Mouse (Mus musculus): ENCODE data around the gene Dennd4a. TPM values are rescaled to one million over a fixed set of nuclear protein-coding genes. Genes with fewer than 3 reads are reported as not detected.
A peak's percentile ranks its signal among the peaks of the same experiment; 100 is the strongest.

Dennd4a gene
- polyA plus RNA-seq, 1 experiment: 2.2 TPM

DNA sequence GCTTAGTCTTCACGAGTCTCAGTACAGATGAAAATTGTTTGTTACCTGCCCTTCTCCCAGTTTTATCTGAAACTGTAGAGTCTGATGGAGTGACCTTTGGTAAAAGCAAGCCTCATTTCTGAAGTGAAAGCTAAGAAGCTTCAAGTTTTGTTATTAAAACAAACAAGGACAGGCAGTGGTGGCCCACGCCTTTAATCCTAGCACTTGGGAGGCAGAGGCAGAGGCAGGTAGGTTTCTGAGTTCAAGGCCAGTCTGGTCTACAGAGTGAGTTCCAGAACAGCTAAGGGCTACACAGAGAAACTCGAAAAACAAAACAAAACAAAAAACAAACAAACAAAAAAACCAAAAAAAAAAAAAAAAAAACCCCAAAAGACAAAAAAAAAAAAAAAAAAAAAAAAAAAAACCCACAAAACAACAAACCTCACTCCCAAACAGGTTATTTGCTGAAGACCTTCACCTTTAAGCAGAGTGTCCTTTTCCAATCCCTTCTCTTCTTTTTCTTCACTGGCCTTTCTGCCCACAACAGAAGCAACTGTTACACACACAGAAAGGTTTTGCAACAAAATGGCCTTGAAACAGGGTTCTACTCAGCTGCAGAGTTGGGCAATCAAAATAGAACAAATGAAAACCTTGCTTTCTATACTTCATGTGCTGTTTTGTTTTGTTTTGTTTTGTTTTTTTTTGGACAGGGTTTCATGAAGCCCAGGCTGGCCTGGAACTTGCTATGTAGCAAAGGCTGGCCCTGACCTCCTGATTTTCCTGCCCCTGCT lies 15.1 kb upstream of the Dennd4a start:
- Histone ChIP-seq H3K36me3 (replicated peaks; ENCODE audit: low read length) (peaks cover 9% of the 10 kb centered on the region), H3K27me3 (replicated peaks) (no peaks in the 10 kb centered on the region), H3K4me1 (peaks cover 50% of the 10 kb centered on the region), H3K9me3 (peaks cover 8% of the 10 kb centered on the region), H3K4me3 (replicated peaks) (no peak overlapping the region)
- no peak for TF ChIP-seq FLI1 (IDR thresholded peaks at IDR 0.05; ENCODE audit: low read length)
- TF ChIP-seq GATA1 (IDR thresholded peaks at IDR 0.05; ENCODE audit: borderline replicate concordance, low read length): no peak

DNA sequence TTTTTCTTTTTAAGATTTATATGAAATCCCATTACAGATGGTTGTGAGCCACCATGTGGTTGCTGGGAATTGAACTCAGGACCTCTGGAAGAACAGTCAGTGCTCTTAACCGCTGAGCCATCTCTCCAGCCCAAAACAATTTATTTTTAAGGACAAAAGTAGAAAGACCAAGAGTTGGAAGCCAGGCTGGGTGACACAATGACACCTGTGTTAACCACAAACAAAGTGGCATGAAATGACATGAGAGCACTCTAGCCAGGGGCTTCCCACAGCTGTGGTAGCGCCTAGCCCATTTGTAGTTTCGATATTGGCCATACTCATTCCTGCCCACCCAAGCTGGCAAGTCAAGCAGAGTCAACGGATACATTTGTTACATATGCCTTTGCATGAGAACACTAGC lies 13.7 kb upstream of the Dennd4a start:
- Histone ChIP-seq H3K36me3 (replicated peaks; ENCODE audit: low read length) (peaks cover 9% of the 10 kb centered on the region), H3K27me3 (replicated peaks) (no peaks in the 10 kb centered on the region), H3K4me3 (replicated peaks) (no peak overlapping the region), H3K4me1 (peaks cover 43% of the 10 kb centered on the region), H3K9me3 (peaks cover 8% of the 10 kb centered on the region)
- TF ChIP-seq FLI1 (IDR thresholded peaks at IDR 0.05; ENCODE audit: low read length): no peak
- no peak for TF ChIP-seq GATA1 (IDR thresholded peaks at IDR 0.05; ENCODE audit: borderline replicate concordance, low read length)

DNA sequence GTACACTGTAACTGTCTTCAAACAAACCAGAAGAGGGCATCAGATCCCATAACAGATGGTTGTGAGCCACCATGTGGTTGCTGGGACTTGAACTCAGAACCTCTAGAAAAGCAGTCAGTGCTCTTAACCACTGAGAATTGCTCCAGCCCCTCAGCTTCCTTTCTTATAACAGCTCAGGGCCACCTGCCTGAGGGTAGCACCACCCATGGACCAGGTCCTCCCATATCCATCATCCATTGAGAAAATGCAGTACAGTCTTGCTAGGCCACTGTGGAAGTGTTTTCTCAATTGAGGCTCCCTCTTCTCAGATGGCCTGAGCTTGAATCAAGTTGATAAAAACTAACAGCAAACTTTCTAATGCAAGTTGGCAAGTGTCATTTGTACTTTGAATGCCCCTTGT lies 13.0 kb upstream of the Dennd4a start:
- H3K4me1 ChIP-seq: peaks cover 39% of the 10 kb centered on the region
- peaks cover 8% of the 10 kb centered on the region for H3K9me3 ChIP-seq
- H3K27me3 ChIP-seq (replicated peaks): no peaks in the 10 kb centered on the region
- peaks cover 9% of the 10 kb centered on the region for H3K36me3 ChIP-seq (replicated peaks; ENCODE audit: low read length)
- no peak overlapping the region for H3K4me3 ChIP-seq (replicated peaks)
- TF ChIP-seq GATA1 (IDR thresholded peaks at IDR 0.05; ENCODE audit: borderline replicate concordance, low read length): no peak
- TF ChIP-seq FLI1 (IDR thresholded peaks at IDR 0.05; ENCODE audit: low read length): no peak

- H3K27me3 ChIP-seq (replicated peaks): no peaks in the 10 kb centered on the region
- peaks cover 9% of the 10 kb centered on the region for H3K36me3 ChIP-seq (replicated peaks; ENCODE audit: low read length)
- H3K4me1 ChIP-seq: peaks cover 33% of the 10 kb centered on the region
- no peak for TF ChIP-seq GATA1 (IDR thresholded peaks at IDR 0.05; ENCODE audit: borderline replicate concordance, low read length)
- H3K4me3 ChIP-seq (replicated peaks): no peak overlapping the region
- peaks cover 8% of the 10 kb centered on the region for H3K9me3 ChIP-seq
Observed at GRCm38 (mm10) chr9:64798859-64799258, 12.3 kb upstream of the Dennd4a start.

DNA sequence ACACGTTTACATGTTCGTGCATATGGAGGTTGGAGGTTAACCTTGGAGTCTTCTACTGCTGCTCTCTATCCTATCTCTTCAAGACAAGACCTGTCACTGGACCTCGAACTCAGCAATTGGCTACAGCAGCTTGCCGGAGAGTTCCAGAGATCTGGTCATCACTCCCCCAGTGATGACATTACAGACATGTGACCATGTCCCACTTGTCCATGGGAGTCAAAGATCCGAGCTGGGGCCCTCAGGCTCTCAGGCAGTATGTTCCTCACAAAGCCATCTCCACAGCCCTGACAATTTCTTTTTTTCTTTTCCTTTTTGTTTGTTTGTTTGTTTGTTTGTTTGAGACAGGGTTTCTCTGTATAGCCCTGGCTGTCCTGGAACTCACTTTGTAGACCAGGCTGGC lies 11.6 kb upstream of the Dennd4a start:
- Histone ChIP-seq H3K4me3 (replicated peaks) (no peak overlapping the region), H3K9me3 (peaks cover 8% of the 10 kb centered on the region), H3K36me3 (replicated peaks; ENCODE audit: low read length) (peaks cover 5% of the 10 kb centered on the region), H3K4me1 (peaks cover 32% of the 10 kb centered on the region), H3K27me3 (replicated peaks) (no peaks in the 10 kb centered on the region)
- no peak for TF ChIP-seq FLI1 (IDR thresholded peaks at IDR 0.05; ENCODE audit: low read length)
- no peak for TF ChIP-seq GATA1 (IDR thresholded peaks at IDR 0.05; ENCODE audit: borderline replicate concordance, low read length)

- Histone ChIP-seq H3K4me1 (peaks cover 45% of the 10 kb centered on the region), H3K27me3 (replicated peaks) (no peaks in the 10 kb centered on the region), H3K36me3 (replicated peaks; ENCODE audit: low read length) (peaks cover 5% of the 10 kb centered on the region), H3K4me3 (replicated peaks) (no peak overlapping the region), H3K9me3 (peaks cover 8% of the 10 kb centered on the region)
- TF ChIP-seq GATA1 (IDR thresholded peaks at IDR 0.05; ENCODE audit: borderline replicate concordance, low read length): no peak
- TF ChIP-seq FLI1 (IDR thresholded peaks at IDR 0.05; ENCODE audit: low read length): no peak
Observed at GRCm38 (mm10) chr9:64802561-64802960, 8.6 kb upstream of the Dennd4a start.

DNA sequence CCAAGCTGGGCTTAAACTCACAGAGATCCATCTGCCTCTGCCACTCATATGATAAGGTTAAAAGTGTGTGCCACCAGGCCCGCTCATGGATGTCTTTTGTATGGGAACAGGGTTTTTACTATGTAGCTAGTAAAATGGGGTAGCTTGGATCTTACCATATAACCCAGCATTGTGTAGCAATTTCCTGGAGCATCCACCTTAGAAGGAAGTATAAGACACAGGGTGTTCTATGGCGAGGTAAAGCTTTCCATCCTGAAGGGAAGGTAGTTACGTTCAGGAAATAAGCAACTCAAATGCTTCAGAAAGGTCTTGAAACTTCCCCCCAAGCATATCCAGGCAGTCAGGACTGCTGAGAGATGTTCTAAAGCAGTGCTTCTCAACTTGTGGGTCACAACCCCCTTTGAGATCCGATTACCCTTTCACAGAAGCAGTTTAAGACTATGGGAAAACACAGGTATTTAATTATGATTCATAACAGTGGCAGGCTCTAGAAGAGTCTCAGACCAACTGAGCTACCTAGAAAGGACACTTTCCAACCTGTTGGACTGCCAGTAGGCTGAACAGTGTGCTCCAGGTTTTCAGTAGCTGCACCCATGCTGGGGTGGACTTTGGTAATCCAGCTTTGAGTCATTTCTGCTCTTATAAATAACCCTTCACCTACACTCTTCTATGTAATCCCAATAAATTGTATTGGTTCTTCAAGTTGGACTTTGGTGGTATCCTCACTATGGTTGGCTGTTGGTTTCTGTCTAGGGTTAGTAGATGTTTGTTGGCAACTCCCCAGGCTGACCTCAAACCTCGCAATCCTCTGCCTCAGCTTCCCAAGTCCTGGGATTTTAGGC lies 7.5 kb upstream of the Dennd4a start:
- H3K27me3 ChIP-seq (replicated peaks): no peaks in the 10 kb centered on the region
- peaks cover 5% of the 10 kb centered on the region for H3K36me3 ChIP-seq (replicated peaks; ENCODE audit: low read length)
- H3K9me3 ChIP-seq: peaks cover 8% of the 10 kb centered on the region
- H3K4me1 ChIP-seq: peaks cover 47% of the 10 kb centered on the region
- H3K4me3 ChIP-seq (replicated peaks): no peak overlapping the region
- TF ChIP-seq FLI1 (IDR thresholded peaks at IDR 0.05; ENCODE audit: low read length) (no peak), GATA1 (IDR thresholded peaks at IDR 0.05; ENCODE audit: borderline replicate concordance, low read length) (no peak)

GRCm38 (mm10) chr9:64805875-64806274 lies 5.3 kb upstream of the Dennd4a start:
- Histone ChIP-seq H3K9me3 (peaks cover 1% of the 10 kb centered on the region; the same call in 1 of the 2 replicates), H3K36me3 (replicated peaks; ENCODE audit: low read length) (no peaks in the 10 kb centered on the region), H3K4me3 (replicated peaks) (no peak overlapping the region), H3K27me3 (replicated peaks) (no peaks in the 10 kb centered on the region), H3K4me1 (peaks cover 63% of the 10 kb centered on the region)
- no peak for TF ChIP-seq GATA1 (IDR thresholded peaks at IDR 0.05; ENCODE audit: borderline replicate concordance, low read length)
- no peak for TF ChIP-seq FLI1 (IDR thresholded peaks at IDR 0.05; ENCODE audit: low read length)

DNA sequence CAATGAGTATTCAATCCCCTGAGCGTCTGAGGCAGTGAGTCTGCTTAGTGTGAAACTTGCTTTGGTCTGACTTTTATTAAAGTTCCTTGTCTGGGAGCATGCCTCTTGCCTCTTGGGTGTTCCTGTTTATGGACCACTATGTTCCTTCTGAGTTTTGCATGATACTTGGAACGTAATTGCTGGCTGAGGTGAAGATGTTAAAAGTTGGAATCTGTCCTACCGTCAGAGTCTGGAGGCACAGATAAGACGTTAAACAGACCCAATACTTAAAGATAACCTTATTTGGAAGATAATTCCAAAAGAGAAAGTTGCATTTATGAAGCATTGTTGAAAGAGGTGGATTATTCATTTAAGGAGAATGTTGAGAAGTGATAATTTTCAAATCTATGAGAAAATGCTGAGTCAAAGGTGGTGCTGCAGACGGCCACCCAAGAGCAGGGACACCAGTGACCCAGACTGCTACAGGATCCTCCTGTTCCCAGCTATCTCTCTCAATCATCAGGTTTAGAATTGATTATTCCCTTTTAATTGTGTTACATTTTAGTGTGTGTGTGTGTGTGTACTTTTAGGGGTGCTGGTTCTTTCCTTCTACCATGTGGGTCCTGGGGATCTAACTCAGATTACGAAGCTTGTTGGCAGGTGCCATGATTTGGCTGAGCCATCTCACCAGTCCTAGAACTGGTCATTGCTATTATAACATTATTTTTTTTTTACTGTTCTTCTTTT lies 4.6 kb upstream of the Dennd4a start:
- TF ChIP-seq GATA1 (IDR thresholded peaks at IDR 0.05; ENCODE audit: borderline replicate concordance, low read length) (no peak), FLI1 (IDR thresholded peaks at IDR 0.05; ENCODE audit: low read length) (no peak)
- H3K4me1 ChIP-seq: peaks cover 63% of the 10 kb centered on the region
- peak overlapping the region; percentile 73 for H3K4me3 ChIP-seq (replicated peaks)

More for the DNA sequence above, 4.6 kb upstream of the Dennd4a start:
- no peaks in the 10 kb centered on the region for H3K36me3 ChIP-seq (replicated peaks; ENCODE audit: low read length)
- no peaks in the 10 kb centered on the region for H3K27me3 ChIP-seq (replicated peaks)
- H3K9me3 ChIP-seq: no peaks in the 10 kb centered on the region

All from megakaryocyte, embryonic 14.5 days (primary cell).